Mouse (Mus musculus): ENCODE data around the gene Tnfaip8l1. TPM values are rescaled to one million over a fixed set of nuclear protein-coding genes. Genes with fewer than 3 reads are reported as not detected.

The Tnfaip8l1 gene
- total and polyA plus RNA-seq, 2 experiments from 2014 or later, result 7.1 to 14.4 TPM

- H3K4me1 ChIP-seq (ENCODE audit: insufficient read depth, low read length), result 0 out of 2 replicates have a peak, but pooled peaks cover 3% of the 10 kb centered on the region
- no peak for TF ChIP-seq CTCF (IDR thresholded peaks at IDR 0.05; ENCODE audit: low read depth)
- no peak within 1 kb of the TSS for H3K9ac ChIP-seq (replicated peaks; ENCODE audit: low read length)
- H3K27ac ChIP-seq, result no peak within 1 kb of the TSS
- peaks cover 17% of the 10 kb centered on the region for H3K36me3 ChIP-seq (ENCODE audit: insufficient read depth, low read length)
- no peak within 1 kb of the TSS for H3K4me3 ChIP-seq (ENCODE audit: low read length)
- H3K9me3 ChIP-seq (ENCODE audit: low read length), result peaks cover 5% of the 10 kb centered on the region; the same call in 1 of the 2 replicates
- H3K4me2 ChIP-seq (ENCODE audit: low read depth, low read length), result no peak within 1 kb of the TSS
- DNase-seq (ENCODE audit: low spot score) (no peak), ATAC-seq (no peak)
- 48% methylated on average over 2 of the region's 2 CpGs for WGBS
- H3K27me3 ChIP-seq (ENCODE audit: insufficient read depth, low read length), result peaks cover 21% of the 10 kb centered on the region
These were observed 40.5 kb upstream of the Tnfaip8l1 start, which contains the start of gene Lrg1 for GRCm38 (mm10) chr17:56121826-56122225. Gene Lrg1, minus strand, starts transcription at chr17:56122001.

- Histone ChIP-seq H3K4me1 (ENCODE audit: insufficient read depth, low read length) (0 out of 2 replicates have a peak, but pooled peaks cover 3% of the 10 kb centered on the region), H3K9me3 (ENCODE audit: low read length) (peaks cover 5% of the 10 kb centered on the region; the same call in 1 of the 2 replicates), H3K27ac (no peak overlapping the region), H3K36me3 (ENCODE audit: insufficient read depth, low read length) (peaks cover 30% of the 10 kb centered on the region), H3K27me3 (ENCODE audit: insufficient read depth, low read length) (peaks cover 19% of the 10 kb centered on the region), H3K4me3 (ENCODE audit: low read length) (no peak overlapping the region), H3K4me2 (ENCODE audit: low read depth, low read length) (no peak overlapping the region), H3K9ac (replicated peaks; ENCODE audit: low read length) (no peak overlapping the region)
- DNase-seq (ENCODE audit: low spot score), result no peak
- WGBS, result 93% methylated on average over 12 of the region's 12 CpGs
- no peak for ATAC-seq
- no peak for TF ChIP-seq CTCF (IDR thresholded peaks at IDR 0.05; ENCODE audit: low read depth)
These were observed 39.1 kb upstream of the Tnfaip8l1 start for GRCm38 (mm10) chr17:56123161-56123560.

- peaks cover 31% of the 10 kb centered on the region for H3K36me3 ChIP-seq (ENCODE audit: insufficient read depth, low read length)
- H3K4me3 ChIP-seq (ENCODE audit: low read length), result 0 out of 2 replicates have a peak overlapping the region, but pooled peaks have one; percentile 10
- DNase-seq (ENCODE audit: low spot score), result no peak
- peaks cover 5% of the 10 kb centered on the region; the same call in 1 of the 2 replicates for H3K9me3 ChIP-seq (ENCODE audit: low read length)
- 51% methylated on average over 58 of the region's 59 CpGs for WGBS
- peak overlapping the region; percentile 49 for H3K4me2 ChIP-seq (ENCODE audit: low read depth, low read length)
- H3K27me3 ChIP-seq (ENCODE audit: insufficient read depth, low read length), result peaks cover 12% of the 10 kb centered on the region
- ATAC-seq, result no peak
- H3K27ac ChIP-seq, result no peak overlapping the region
- 0 out of 2 replicates have a peak, but pooled peaks cover 3% of the 10 kb centered on the region for H3K4me1 ChIP-seq (ENCODE audit: insufficient read depth, low read length)
- no peak for TF ChIP-seq CTCF (IDR thresholded peaks at IDR 0.05; ENCODE audit: low read depth)
- H3K9ac ChIP-seq (replicated peaks; ENCODE audit: low read length), result 0 out of 2 replicates have a peak overlapping the region, but pooled peaks have one; percentile 13
These were observed 38.5 kb upstream of the Tnfaip8l1 start for GRCm38 (mm10) chr17:56123681-56124340.

GRCm38 (mm10) chr17:56124377-56125275 is 37.7 kb upstream of the Tnfaip8l1 start:
- DNase-seq (ENCODE audit: low spot score), result peak; percentile 63

GRCm38 (mm10) chr17:56125276-56125630 is 37.0 kb upstream of the Tnfaip8l1 start:
- whole genome bisulfite sequencing, result 90% methylated on average over 4 of the region's 4 CpGs
- no peak for ATAC-seq

More at GRCm38 (mm10) chr17:56124377-56125275, 37.7 kb upstream of the Tnfaip8l1 start:
- 17% methylated on average over 49 of the region's 59 CpGs for WGBS
- 0 out of 2 replicates have a peak overlapping the region, but pooled peaks have one; percentile 13 for H3K9ac ChIP-seq (replicated peaks; ENCODE audit: low read length)
- H3K4me3 ChIP-seq (ENCODE audit: low read length), result peak overlapping the region; percentile 21
- H3K4me1 ChIP-seq (ENCODE audit: insufficient read depth, low read length), result 0 out of 2 replicates have a peak, but pooled peaks cover 3% of the 10 kb centered on the region
- peak overlapping the region; percentile 49 for H3K4me2 ChIP-seq (ENCODE audit: low read depth, low read length)
- no peak overlapping the region for H3K27ac ChIP-seq
- peaks cover 31% of the 10 kb centered on the region for H3K36me3 ChIP-seq (ENCODE audit: insufficient read depth, low read length)
- ATAC-seq, result no peak
- peak; percentile 77 for TF ChIP-seq CTCF (IDR thresholded peaks at IDR 0.05; ENCODE audit: low read depth)
- H3K9me3 ChIP-seq (ENCODE audit: low read length), result peaks cover 5% of the 10 kb centered on the region; the same call in 1 of the 2 replicates
- H3K27me3 ChIP-seq (ENCODE audit: insufficient read depth, low read length), result peaks cover 10% of the 10 kb centered on the region; the same call in 1 of the 2 replicates

GRCm38 (mm10) chr17:56126175-56126574 is 36.1 kb upstream of the Tnfaip8l1 start:
- Histone ChIP-seq H3K4me1 (ENCODE audit: insufficient read depth, low read length) (no peaks in the 10 kb centered on the region), H3K9me3 (ENCODE audit: low read length) (peaks cover 5% of the 10 kb centered on the region; the same call in 1 of the 2 replicates), H3K9ac (replicated peaks; ENCODE audit: low read length) (no peak overlapping the region), H3K27me3 (ENCODE audit: insufficient read depth, low read length) (no peaks in the 10 kb centered on the region), H3K27ac (no peak overlapping the region), H3K4me3 (ENCODE audit: low read length) (no peak overlapping the region), H3K4me2 (ENCODE audit: low read depth, low read length) (no peak overlapping the region), H3K36me3 (ENCODE audit: insufficient read depth, low read length) (peaks cover 47% of the 10 kb centered on the region)
- TF ChIP-seq CTCF (IDR thresholded peaks at IDR 0.05; ENCODE audit: low read depth), result no peak
- ATAC-seq (no peak), DNase-seq (ENCODE audit: low spot score) (no peak)
- WGBS, result 73% methylated on average over 11 of the region's 11 CpGs

More at GRCm38 (mm10) chr17:56125276-56125630, 37.0 kb upstream of the Tnfaip8l1 start:
- Histone ChIP-seq H3K4me3 (ENCODE audit: low read length) (no peak overlapping the region), H3K27me3 (ENCODE audit: insufficient read depth, low read length) (peaks cover 5% of the 10 kb centered on the region; the same call in 1 of the 2 replicates), H3K36me3 (ENCODE audit: insufficient read depth, low read length) (peaks cover 38% of the 10 kb centered on the region), H3K4me2 (ENCODE audit: low read depth, low read length) (no peak overlapping the region), H3K4me1 (ENCODE audit: insufficient read depth, low read length) (no peaks in the 10 kb centered on the region), H3K27ac (no peak overlapping the region), H3K9ac (replicated peaks; ENCODE audit: low read length) (no peak overlapping the region), H3K9me3 (ENCODE audit: low read length) (peaks cover 5% of the 10 kb centered on the region; the same call in 1 of the 2 replicates)
- DNase-seq (ENCODE audit: low spot score), result no peak
- no peak for TF ChIP-seq CTCF (IDR thresholded peaks at IDR 0.05; ENCODE audit: low read depth)
